Mouse (Mus musculus) common myeloid progenitor, adult 5-6 weeks (primary cell): ENCODE measurements around the gene Ring1. TPM values are rescaled to one million over a fixed set of nuclear protein-coding genes. Genes with fewer than 3 reads are reported as not detected.
"Not testable (repeated sequence)": the region's sequence is repeated elsewhere in the genome, so short reads cannot be mapped to it uniquely, and the experiment has no call there.

Experiments used
- ATAC-seq: replicated peaks from 2 replicates; pipeline ENCODE4 v1.8.0; 2016; ENCODE audit warnings: low read depth, mild to moderate bottlenecking, moderate TSS enrichment, inconsistent platforms; ENCODE audit not compliant: poor library complexity, severe bottlenecking
- total RNA-seq: library from RNA; stranded (forward); fragments of 200-1000, 187-1606 nt; gene quantifications from 2 replicates; pipeline ENCODE4 v1.2.3, GENCODE M21; 2017

The Ring1 gene
- total RNA-seq, 1 experiment from 2014 or later: 12.8 TPM

DNA sequence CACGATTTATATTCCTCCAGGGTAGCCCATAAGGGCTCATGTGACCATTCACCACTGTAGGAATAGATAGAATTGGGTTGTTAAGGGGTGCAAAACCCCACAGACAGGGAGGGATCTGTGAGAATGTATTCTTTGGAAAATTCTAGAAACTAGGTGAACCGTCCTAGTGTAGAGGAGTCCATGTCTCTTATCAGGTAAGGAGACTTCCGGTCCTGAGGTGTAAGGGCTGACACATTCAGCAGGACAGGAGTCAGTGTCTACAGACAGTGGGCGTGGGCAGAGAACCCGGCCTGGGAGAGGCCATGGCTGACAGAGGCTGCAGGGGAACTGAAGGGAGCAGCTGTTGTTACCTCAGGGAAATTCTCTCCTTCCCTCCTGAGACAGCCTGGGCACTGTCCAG lies 25.8 kb downstream of the Ring1 start:
- not testable (repeated sequence) for ATAC-seq

DNA sequence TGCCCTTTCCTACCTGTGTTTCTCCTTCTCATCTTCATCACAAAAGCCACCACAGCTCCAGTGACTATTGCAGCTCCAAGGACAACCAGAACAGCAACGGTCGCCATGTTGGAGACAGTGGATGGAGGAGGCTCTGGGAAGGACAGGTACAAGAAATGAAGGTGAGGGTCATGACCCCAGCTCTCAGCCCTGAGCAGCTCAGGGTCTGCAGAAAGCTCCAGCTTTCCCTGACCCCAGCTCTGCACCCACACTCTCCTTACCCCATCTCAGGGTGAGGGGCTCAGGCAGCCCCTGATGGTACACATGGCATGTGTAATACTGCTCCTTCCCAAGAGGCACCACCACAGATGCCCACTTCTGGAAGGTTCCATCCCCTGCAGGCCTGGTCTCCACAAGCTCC lies 27.5 kb downstream of the Ring1 start:
- ATAC-seq: not testable (repeated sequence)

DNA sequence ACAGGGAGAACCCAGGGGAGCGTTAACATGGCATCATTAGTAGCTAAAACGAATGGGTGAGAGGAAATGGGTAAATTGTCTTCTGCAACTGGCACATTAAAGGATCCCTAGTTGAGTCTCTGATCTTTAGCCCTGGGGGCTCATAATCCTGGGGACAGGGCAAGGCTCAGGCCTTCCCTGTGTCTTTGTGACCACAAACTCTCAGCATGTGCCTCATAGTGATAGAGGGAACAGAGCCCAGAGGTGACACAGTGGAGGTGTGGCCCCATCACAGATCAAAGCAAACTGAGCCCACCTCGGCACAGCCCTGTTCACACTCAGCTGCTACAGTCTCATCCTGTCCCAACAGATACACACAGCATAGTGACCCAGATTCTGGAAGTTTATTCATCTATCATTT lies 28.8 kb downstream of the Ring1 start:
- ATAC-seq: no peak

GRCm38 (mm10) chr17:33994959-33995358 lies 29.5 kb downstream of the Ring1 start:
- ATAC-seq: no peak

GRCm38 (mm10) chr17:33991788-33992664 lies 32.5 kb downstream of the Ring1 start:
- ATAC-seq: peak; percentile 83

- not testable (repeated sequence) for ATAC-seq
Measured at GRCm38 (mm10) chr17:33982136-33982535, 42.3 kb downstream of the Ring1 start.

- ATAC-seq: peak; percentile 76
Measured at GRCm38 (mm10) chr17:33981192-33981909, 43.1 kb downstream of the Ring1 start.

DNA sequence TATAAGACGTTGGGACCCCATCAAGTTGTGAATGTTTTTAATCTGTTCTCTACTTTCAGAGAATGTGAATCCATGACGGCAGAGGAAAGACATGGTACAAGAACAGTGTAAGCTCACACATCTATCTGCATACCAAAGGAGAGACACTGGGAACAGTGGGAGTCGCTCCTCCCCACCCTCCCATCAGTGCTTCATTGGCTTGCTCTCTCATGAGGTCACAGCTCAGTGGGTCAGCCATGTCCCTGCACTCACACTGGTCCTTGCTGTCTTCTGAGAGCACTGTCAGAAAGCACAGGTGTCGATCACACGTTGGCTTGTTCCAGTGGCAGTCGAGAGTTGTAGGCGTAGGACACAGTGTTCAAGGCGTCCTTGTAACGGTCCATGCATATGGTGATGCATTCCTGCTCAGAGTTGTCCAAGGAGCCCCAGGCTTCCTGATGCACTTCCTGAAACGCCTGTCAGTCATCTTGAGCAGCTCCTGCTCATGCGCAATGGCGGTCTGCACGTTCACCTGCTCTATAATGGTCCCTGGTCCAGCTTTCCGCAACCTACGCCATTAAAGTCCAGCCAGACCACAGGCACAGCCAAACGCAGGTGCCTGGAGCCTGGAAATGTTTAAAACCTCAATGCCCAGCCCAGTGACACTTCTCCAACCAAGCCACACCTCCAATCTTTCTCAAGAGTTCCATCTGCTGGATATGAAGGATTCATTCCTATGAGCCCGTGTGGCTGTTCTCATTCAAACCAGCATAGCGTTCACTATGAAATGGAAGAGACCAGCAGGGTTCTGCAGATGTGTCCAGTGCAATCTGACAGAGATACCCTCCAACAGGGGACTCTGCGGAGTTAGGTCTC lies 44.1 kb downstream of the Ring1 start:
- no peak for ATAC-seq

DNA sequence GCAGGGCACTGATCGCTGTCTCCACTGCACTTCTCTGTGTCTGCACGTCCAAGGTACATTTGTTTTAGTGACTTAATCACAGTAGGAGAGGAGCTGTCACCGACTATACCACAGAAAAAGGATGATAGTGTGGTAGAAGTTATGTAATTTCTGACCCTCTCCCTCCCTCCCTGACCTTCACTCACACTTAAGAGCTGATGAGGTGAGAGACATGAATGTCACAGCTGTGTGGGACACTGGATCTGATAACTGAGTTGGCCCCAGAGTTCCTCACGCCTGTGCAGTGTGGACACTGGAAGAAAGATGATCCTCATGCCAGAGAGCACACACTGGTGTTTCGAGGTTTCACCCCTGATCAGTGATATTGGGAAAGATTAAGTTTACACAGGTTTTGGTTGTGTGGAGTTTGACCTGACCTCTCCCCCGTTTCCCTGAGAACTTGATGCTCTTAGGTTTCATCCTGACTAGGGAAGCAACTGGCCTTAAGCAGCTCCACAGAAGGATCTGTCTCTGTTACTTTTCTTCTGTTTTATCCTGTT lies 44.9 kb downstream of the Ring1 start:
- no peak for ATAC-seq

- peak; percentile 90 for ATAC-seq
Measured at GRCm38 (mm10) chr17:33978631-33979031, 45.8 kb downstream of the Ring1 start.

- no peak for ATAC-seq
Measured at GRCm38 (mm10) chr17:33977861-33978557, 46.5 kb downstream of the Ring1 start.

DNA sequence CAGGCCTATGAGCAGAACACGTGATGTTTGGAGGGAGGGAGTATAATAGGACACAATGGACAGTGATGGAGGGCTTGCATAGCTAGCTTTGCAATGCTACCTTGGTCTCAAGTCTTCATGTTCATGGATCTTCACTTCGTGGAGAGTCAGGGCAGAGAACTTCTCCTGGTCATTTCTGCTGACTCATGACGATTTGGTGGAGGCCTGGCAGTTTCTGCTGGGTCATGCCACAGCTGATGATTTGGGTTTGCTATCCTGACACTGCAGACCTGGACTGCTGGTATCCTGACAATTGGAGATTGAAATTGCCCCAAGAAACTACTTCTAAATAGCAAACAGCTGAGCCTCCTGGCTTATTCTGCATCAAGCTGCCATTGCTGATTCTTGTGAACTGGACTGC lies 50.9 kb downstream of the Ring1 start:
- ATAC-seq: no peak

DNA sequence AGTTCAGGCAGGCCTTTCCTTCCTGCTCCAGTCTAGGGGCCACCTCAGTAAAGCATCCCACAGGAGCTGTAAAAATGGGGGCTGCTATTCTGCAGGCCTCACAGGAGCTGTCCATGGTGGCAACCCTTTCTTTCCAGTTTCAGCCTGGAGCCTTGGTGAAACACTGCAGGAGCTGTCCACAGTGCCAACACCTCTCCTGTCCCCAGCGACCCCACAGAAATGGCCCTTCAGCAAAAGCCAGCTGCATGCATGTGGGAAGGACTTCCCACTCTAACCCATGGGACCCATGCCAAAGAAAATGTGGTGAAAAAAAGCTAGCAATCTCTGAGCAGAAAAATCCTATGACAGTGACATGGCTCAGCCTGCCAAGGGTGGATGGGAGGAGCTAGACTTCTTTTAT lies 51.8 kb downstream of the Ring1 start:
- ATAC-seq: peak; percentile 43

Other genes with a start within 250 kb of the Ring1 start
- gene Angptl4, start 242.8 kb downstream of the Ring1 start, total RNA-seq: 5.9 and 14.2 TPM in 2 replicates
- 4.6 and 5.5 TPM in 2 replicates for gene Kank3, start 214.2 kb downstream of the Ring1 start, total RNA-seq
- 2,900 and 3,215 TPM in 2 replicates for gene Rps28, start 200.1 kb downstream of the Ring1 start, total RNA-seq
- gene Ndufa7, start 200.1 kb downstream of the Ring1 start, total RNA-seq: 107 and 132 TPM in 2 replicates
- gene Cd320, start 181.6 kb downstream of the Ring1 start, total RNA-seq: 9.5 and 20.2 TPM in 2 replicates
- not detected in 2 replicates for gene Gm7029, start 150.8 kb downstream of the Ring1 start, total RNA-seq
- gene Kifc1, start 134.0 kb downstream of the Ring1 start, total RNA-seq: 29.6 and 37.5 TPM in 2 replicates
- gene Platr17, start 119.5 kb downstream of the Ring1 start, total RNA-seq: 1.2 and 1.5 TPM in 2 replicates
- gene Daxx, start 115.3 kb downstream of the Ring1 start, total RNA-seq: 24.1 and 44.4 TPM in 2 replicates
- 42.2 and 56.4 TPM in 2 replicates for gene Tapbp, start 108.8 kb downstream of the Ring1 start, total RNA-seq
- gene Zbtb22, start 108.8 kb downstream of the Ring1 start, total RNA-seq: 16.6 and 24.1 TPM in 2 replicates
- 21.2 and 22.5 TPM in 2 replicates for gene Rgl2, start 95.1 kb downstream of the Ring1 start, total RNA-seq
- gene Pfdn6, start 84.3 kb downstream of the Ring1 start, total RNA-seq: 128 and 170 TPM in 2 replicates
- gene Wdr46, start 84.0 kb downstream of the Ring1 start, total RNA-seq: 50.0 and 62.5 TPM in 2 replicates
- 2.6 and 2.7 TPM in 2 replicates for gene B3galt4, start 73.2 kb downstream of the Ring1 start, total RNA-seq
- gene Vps52, start 68.9 kb downstream of the Ring1 start, total RNA-seq: 13.0 and 16.4 TPM in 2 replicates
- 1,549 and 1,746 TPM in 2 replicates for gene Rps18, start 68.7 kb downstream of the Ring1 start, total RNA-seq
- gene H2-K1, start 24.3 kb downstream of the Ring1 start, total RNA-seq: 983 and 1,076 TPM in 2 replicates
- gene H2-Ke6, start 3.4 kb upstream of the Ring1 start, total RNA-seq: 43.8 and 60.6 TPM in 2 replicates
- 70.5 and 100 TPM in 2 replicates for gene Slc39a7, start 7.0 kb upstream of the Ring1 start, total RNA-seq
- gene Rxrb, start 7.1 kb upstream of the Ring1 start, total RNA-seq: 34.1 and 36.3 TPM in 2 replicates
- 4.1 and 10.4 TPM in 2 replicates for gene Col11a2, start 14.8 kb upstream of the Ring1 start, total RNA-seq
- gene H2-Oa, start 67.7 kb upstream of the Ring1 start, total RNA-seq: 7.8 and 10.5 TPM in 2 replicates
- gene H2-DMa, start 94.9 kb upstream of the Ring1 start, total RNA-seq: 90.2 and 104 TPM in 2 replicates
- gene Brd2, start 98.0 kb upstream of the Ring1 start, total RNA-seq: 347 and 388 TPM in 2 replicates
- gene H2-DMb2, start 118.6 kb upstream of the Ring1 start, total RNA-seq: 3.3 and 5.5 TPM in 2 replicates
- gene H2-DMb1, start 128.4 kb upstream of the Ring1 start, total RNA-seq: 31.9 and 35.1 TPM in 2 replicates
- gene Tap1, start 162.9 kb upstream of the Ring1 start, total RNA-seq: 77.8 and 120 TPM in 2 replicates
- 75.3 and 119 TPM in 2 replicates for gene Psmb9, start 163.1 kb upstream of the Ring1 start, total RNA-seq
- gene Psmb8, start 173.0 kb upstream of the Ring1 start, total RNA-seq: 480 and 499 TPM in 2 replicates
- gene Tap2, start 178.8 kb upstream of the Ring1 start, total RNA-seq: 80.1 and 87.6 TPM in 2 replicates
- gene H2-Ob, start 214.2 kb upstream of the Ring1 start, total RNA-seq: 25.5 and 27.7 TPM in 2 replicates
- gene H2-Ab1, start 233.0 kb upstream of the Ring1 start, total RNA-seq: 67.2 and 91.5 TPM in 2 replicates